8 mouse cellular contexts compared by ENCODE assay signal in the genomic region with DNA sequence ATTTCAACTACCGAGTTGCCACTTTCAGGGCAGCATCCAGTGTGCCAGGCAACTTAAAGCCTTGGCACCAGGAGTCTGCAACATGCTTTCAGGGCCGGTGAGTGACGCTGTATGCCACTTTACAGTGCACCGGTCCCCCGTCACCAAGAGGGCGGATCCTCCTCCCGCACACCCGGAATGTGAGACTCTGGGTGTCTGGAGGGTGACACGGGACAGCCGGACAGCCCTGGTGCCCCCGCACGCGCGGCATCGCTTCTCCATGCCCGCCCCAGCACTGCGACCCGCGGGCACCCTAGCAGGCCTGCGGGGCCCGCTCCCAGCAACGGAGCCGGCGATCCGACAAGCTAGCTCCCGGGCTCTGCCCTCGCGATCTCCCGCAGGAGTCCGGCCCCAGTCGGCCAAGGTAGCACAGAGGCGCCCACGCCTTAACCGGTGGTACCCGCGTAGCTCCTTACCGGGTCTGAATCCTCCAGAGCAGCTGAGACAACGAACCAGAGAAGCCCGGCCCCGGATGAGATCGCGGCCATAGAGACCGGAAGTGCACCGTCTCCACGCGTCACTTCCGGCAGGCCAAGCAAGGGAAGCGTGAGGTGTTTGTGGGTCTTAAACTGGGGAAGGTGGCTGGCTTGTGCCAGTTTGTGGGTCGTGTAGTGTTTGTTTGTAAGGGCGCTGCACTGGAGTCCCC. TPM values are rescaled to one million over a fixed set of nuclear protein-coding genes. Genes with fewer than 3 reads are reported as not detected.
DNase-seq lines count a peak whose midpoint lies in the region; ATAC-seq and TF ChIP-seq lines count a peak whose summit lies in the region.

A gene (minus strand): TSS at position 551 of the 685 bp plus-strand sequence.

- peak within 1 kb of the TSS; percentile 83 for H3K9ac ChIP-seq in lung, postnatal 0 days (replicated peaks; ENCODE audit: low read depth)

- H3K27me3 ChIP-seq in hindbrain, embryonic 10.5 days (ENCODE audit: insufficient read depth, poor library complexity, severe bottlenecking): no peaks in the 10 kb centered on the region
- no peaks in the 10 kb centered on the region for H3K27me3 ChIP-seq in lung, postnatal 0 days (replicated peaks; ENCODE audit: insufficient read depth, low read length)

- peak; percentile 98 for ATAC-seq in frontal cortex, adult (ENCODE audit: low TSS enrichment)
- peak; percentile 99 for ATAC-seq in lung, postnatal 0 days

- TF ChIP-seq CTCF in lung, postnatal 0 days (IDR thresholded peaks at IDR 0.05): peak; percentile 51

- H3K36me3 ChIP-seq in hindbrain, embryonic 10.5 days: peaks cover 20% of the 10 kb centered on the region
- 0 out of 2 replicates have a peak, but pooled peaks cover 9% of the 10 kb centered on the region for H3K36me3 ChIP-seq in lung, postnatal 0 days (ENCODE audit: insufficient read depth, low read length)

- WGBS in hindbrain, embryonic 10.5 days: under 1% methylated on average over 50 of the region's 50 CpGs
- WGBS in lung, postnatal 0 days: under 1% methylated on average over 50 of the region's 50 CpGs

- TF ChIP-seq EP300 in lung, postnatal 0 days (IDR thresholded peaks at IDR 0.05): no peak

- H3K9me3 ChIP-seq in hindbrain, embryonic 10.5 days: no peaks in the 10 kb centered on the region
- H3K9me3 ChIP-seq in lung, postnatal 0 days (ENCODE audit: low read length): no peaks in the 10 kb centered on the region

- H3K27ac ChIP-seq in hindbrain, embryonic 10.5 days: peak within 1 kb of the TSS; percentile 96
- H3K27ac ChIP-seq in lung, postnatal 0 days (ENCODE audit: low read length): peak within 1 kb of the TSS; percentile 96

- peak; percentile 76 for DNase-seq in MEL-GATA-1-ER (ENCODE audit: extremely low read depth, low read depth)
- DNase-seq in cerebellum, adult 8-10 months: peak; percentile 89
- DNase-seq in hindbrain, embryonic 10.5 days (ENCODE audit: low spot score): peak; percentile 90
- peak; percentile 90 for DNase-seq in layer of hippocampus, adult 9-11 months
- peak; percentile 93 for DNase-seq in lung, postnatal 0 days (ENCODE audit: low spot score)
- DNase-seq in ovary, postnatal 14 days (ENCODE audit: low spot score): peak; percentile 84
- DNase-seq in thymus, postnatal 14 days: peak; percentile 89

- peak within 1 kb of the TSS; percentile 56 for H3K4me2 ChIP-seq in lung, postnatal 0 days (replicated peaks; ENCODE audit: low read depth, low read length)

- H3K4me3 ChIP-seq in hindbrain, embryonic 10.5 days: peak within 1 kb of the TSS; percentile 78
- peak within 1 kb of the TSS; percentile 79 for H3K4me3 ChIP-seq in lung, postnatal 0 days (ENCODE audit: low read depth, low read length)

- H3K4me1 ChIP-seq in hindbrain, embryonic 10.5 days (replicated peaks): peaks cover 14% of the 10 kb centered on the region
- peaks cover 5% of the 10 kb centered on the region; the same call in 1 of the 2 replicates for H3K4me1 ChIP-seq in lung, postnatal 0 days (ENCODE audit: insufficient read depth, low read depth, low read length)

RNA-seq across cellular contexts. Expression of the gene that starts here (rescaled TPM):
- 25.5 and 28.9 TPM in 2 replicates for polyA plus RNA-seq in hindbrain, embryonic 10.5 days (2016; fragmentation: Nextera tagmentation; extraction: Ambion mirVana)
- polyA plus RNA-seq in lung, postnatal 0 days (2015; fragmentation: Nextera tagmentation; extraction: Ambion mirVana): 22.3 and 23.9 TPM in 2 replicates

Comparison
In these comparisons a context has a peak if more than half of its experiments do, and no peak if none do; other contexts are left out.
1. Peak in every context shown above with its lines: DNase-seq, ATAC-seq, H3K4me3 ChIP-seq and H3K27ac ChIP-seq.